Mouse (Mus musculus) liver, embryonic 15.5 days (tissue): ENCODE results near the gene Armc7. TPM values are rescaled to one million over a fixed set of nuclear protein-coding genes. Genes with fewer than 3 reads are reported as not detected.
"Not testable (repeated sequence)": the region's sequence is repeated elsewhere in the genome, so short reads cannot be mapped to it uniquely, and the experiment has no call there.

Experiments used
- ATAC-seq: fragments of 200-750 bp; cut with Nextera tagmentation; 2 replicates; pipeline ENCODE4 v1.8.0; 2017; ENCODE audit warnings: moderate number of reproducible peaks, mild to moderate bottlenecking, moderate library complexity; ENCODE audit not compliant: insufficient read depth
- H3K27ac ChIP-seq: fragments of 300-500 bp; sonication (generic); replicated peaks from 2 replicates; pipeline ENCODE4 v1.5.1; 2015; ENCODE audit warnings: mild to moderate bottlenecking, inconsistent platforms
- H3K27me3 ChIP-seq: fragments of 300-500 bp; sonication (generic); 2 replicates; pipeline ENCODE4 v1.6.1; 2015; ENCODE audit warnings: mild to moderate bottlenecking, inconsistent platforms
- H3K36me3 ChIP-seq: fragments of 300-500 bp; sonication (generic); replicated peaks from 2 replicates; pipeline ENCODE4 v1.6.1; 2015; ENCODE audit warnings: moderate library complexity, mild to moderate bottlenecking, inconsistent platforms
- H3K4me1 ChIP-seq: fragments of 300-500 bp; sonication (generic); replicated peaks from 2 replicates; pipeline ENCODE4 v1.6.1; 2015; ENCODE audit warnings: inconsistent platforms
- H3K4me2 ChIP-seq: fragments of 300-500 bp; sonication (generic); 2 replicates; pipeline ENCODE4 v1.6.1; 2015; ENCODE audit warnings: moderate library complexity, mild to moderate bottlenecking, inconsistent platforms
- H3K4me3 ChIP-seq: fragments of 300-500 bp; sonication (generic); replicated peaks from 2 replicates; pipeline ENCODE4 v1.5.1; 2015; ENCODE audit warnings: mild to moderate bottlenecking, inconsistent platforms
- H3K9ac ChIP-seq: fragments of 300-500 bp; sonication (generic); 2 replicates; pipeline ENCODE4 v1.6.1; 2015; ENCODE audit warnings: moderate library complexity, mild to moderate bottlenecking, inconsistent platforms
- H3K9me3 ChIP-seq: fragments of 300-500 bp; sonication (generic); replicated peaks from 2 replicates; pipeline ENCODE4 v1.6.1; 2016; ENCODE audit warnings: inconsistent platforms
- WGBS: fragments of 180-500 bp; shearing (Covaris S2); methylation state at CpG from one replicate; pipeline ENCODE4 v1.1.7; 2015; ENCODE audit warnings: mixed read lengths; ENCODE audit not compliant: insufficient replicate concordance; 5-methylcytosine and 5-hydroxymethylcytosine counted together
- polyA plus RNA-seq: library from polyadenylated mRNA; unstranded; fragments of >200 nt; fragmentation: Nextera tagmentation; extraction: Ambion mirVana; gene quantifications from 2 replicates; pipeline ENCODE4 v1.2.1, GENCODE M21; 2015

Gene Armc7
- polyA plus RNA-seq, 1 experiment from 2014 or later: 3.3 TPM

GRCm38 (mm10) chr11:115475758-115476237, 331 bp downstream of the Armc7 start:
- Histone ChIP-seq H3K36me3 (no peaks in the 10 kb centered on the region), H3K4me1 (peaks cover 43% of the 10 kb centered on the region), H3K27ac (peak overlapping the region; percentile 83), H3K27me3 (no peaks in the 10 kb centered on the region), H3K4me2 (peak overlapping the region; percentile 95), H3K9me3 (no peaks in the 10 kb centered on the region), H3K4me3 (peak overlapping the region; percentile 77), H3K9ac (peak overlapping the region; percentile 78)
- ATAC-seq: peak; percentile 32
- WGBS: under 1% methylated on average over 28 of the region's 28 CpGs

- Histone ChIP-seq H3K4me1 (peaks cover 43% of the 10 kb centered on the region), H3K4me3 (peak overlapping the region; percentile 77), H3K9ac (peak overlapping the region; percentile 78; the same call in 1 of the 2 replicates), H3K4me2 (peak overlapping the region; percentile 95), H3K27ac (peak overlapping the region; percentile 56; the same call in 1 of the 2 replicates)
- not testable (repeated sequence) for H3K27me3 ChIP-seq, H3K36me3 ChIP-seq, ATAC-seq, H3K9me3 ChIP-seq
- WGBS: 68% methylated on average over 4 of the region's 4 CpGs
Observed at GRCm38 (mm10) chr11:115476630-115477029, 1.2 kb downstream of the Armc7 start.

- Histone ChIP-seq H3K4me3 (0 out of 2 replicates have a peak overlapping the region, but pooled peaks have one; percentile 77), H3K4me1 (peaks cover 43% of the 10 kb centered on the region), H3K27ac (peak overlapping the region; percentile 56), H3K4me2 (peak overlapping the region; percentile 95)
- WGBS: 50% methylated on average over 7 of the region's 7 CpGs
- H3K9ac ChIP-seq, ATAC-seq, H3K9me3 ChIP-seq, H3K36me3 ChIP-seq, H3K27me3 ChIP-seq: not testable (repeated sequence)
Observed at GRCm38 (mm10) chr11:115477388-115477787, 1.9 kb downstream of the Armc7 start.

- H3K9ac ChIP-seq: no peak overlapping the region
- H3K4me1 ChIP-seq: peaks cover 39% of the 10 kb centered on the region
- no peaks in the 10 kb centered on the region for H3K27me3 ChIP-seq
- WGBS: 60% methylated on average over 9 of the region's 9 CpGs
- H3K4me2 ChIP-seq: no peak overlapping the region
- H3K27ac ChIP-seq: no peak overlapping the region
- H3K9me3 ChIP-seq: no peaks in the 10 kb centered on the region
- no peaks in the 10 kb centered on the region for H3K36me3 ChIP-seq
- no peak overlapping the region for H3K4me3 ChIP-seq
- no peak for ATAC-seq
Observed at GRCm38 (mm10) chr11:115478296-115478938, 3.0 kb downstream of the Armc7 start.

- H3K27ac ChIP-seq: no peak overlapping the region
Observed at GRCm38 (mm10) chr11:115481553-115482259, 6.2 kb downstream of the Armc7 start.

GRCm38 (mm10) chr11:115483278-115483677, 7.8 kb downstream of the Armc7 start:
- Histone ChIP-seq H3K9me3 (no peaks in the 10 kb centered on the region), H3K4me3 (no peak overlapping the region), H3K9ac (no peak overlapping the region), H3K36me3 (peaks cover under 1% of the 10 kb centered on the region; the same call in 1 of the 2 replicates), H3K4me2 (no peak overlapping the region), H3K27me3 (no peaks in the 10 kb centered on the region), H3K27ac (no peak overlapping the region), H3K4me1 (0 out of 2 replicates have a peak, but pooled peaks cover 6% of the 10 kb centered on the region)
- 64% methylated on average over 11 of the region's 11 CpGs for WGBS
- ATAC-seq: no peak

More at GRCm38 (mm10) chr11:115481553-115482259, 6.2 kb downstream of the Armc7 start:
- no peak for ATAC-seq
- Histone ChIP-seq H3K4me3 (no peak overlapping the region), H3K9me3 (no peaks in the 10 kb centered on the region), H3K36me3 (no peaks in the 10 kb centered on the region), H3K4me1 (peaks cover 12% of the 10 kb centered on the region), H3K27me3 (no peaks in the 10 kb centered on the region), H3K4me2 (no peak overlapping the region), H3K9ac (no peak overlapping the region)
- WGBS: 65% methylated on average over 6 of the region's 6 CpGs

GRCm38 (mm10) chr11:115483726-115484125, 8.3 kb downstream of the Armc7 start:
- no peaks in the 10 kb centered on the region for H3K27me3 ChIP-seq
- no peak overlapping the region for H3K4me2 ChIP-seq
- H3K4me3 ChIP-seq: no peak overlapping the region
- H3K9ac ChIP-seq: no peak overlapping the region
- no peaks in the 10 kb centered on the region for H3K9me3 ChIP-seq
- no peak overlapping the region for H3K27ac ChIP-seq
- 19% methylated on average over 6 of the region's 6 CpGs for WGBS
- H3K4me1 ChIP-seq: 0 out of 2 replicates have a peak, but pooled peaks cover 6% of the 10 kb centered on the region
- H3K36me3 ChIP-seq: peaks cover 5% of the 10 kb centered on the region
- ATAC-seq: no peak

GRCm38 (mm10) chr11:115485155-115485554, 9.7 kb downstream of the Armc7 start:
- WGBS: 80% methylated on average over 12 of the region's 12 CpGs
- no peaks in the 10 kb centered on the region for H3K27me3 ChIP-seq
- H3K4me2 ChIP-seq: no peak overlapping the region

GRCm38 (mm10) chr11:115488551-115489104, 13.2 kb downstream of the Armc7 start:
- 85% methylated on average over 19 of the region's 19 CpGs for WGBS
- no peak for ATAC-seq
- Histone ChIP-seq H3K36me3 (peaks cover 19% of the 10 kb centered on the region), H3K4me1 (peaks cover 30% of the 10 kb centered on the region), H3K27ac (no peak overlapping the region), H3K27me3 (no peaks in the 10 kb centered on the region), H3K4me3 (no peak overlapping the region), H3K9me3 (no peaks in the 10 kb centered on the region), H3K4me2 (no peak overlapping the region), H3K9ac (no peak overlapping the region)

More at GRCm38 (mm10) chr11:115485155-115485554, 9.7 kb downstream of the Armc7 start:
- no peak overlapping the region for H3K27ac ChIP-seq
- no peak overlapping the region for H3K4me3 ChIP-seq
- peaks cover 5% of the 10 kb centered on the region for H3K4me1 ChIP-seq
- ATAC-seq: no peak
- peaks cover 16% of the 10 kb centered on the region for H3K36me3 ChIP-seq
- H3K9me3 ChIP-seq: no peaks in the 10 kb centered on the region
- no peak overlapping the region for H3K9ac ChIP-seq

- H3K27ac ChIP-seq: peak overlapping the region; percentile 87; the same call in 1 of the 2 replicates
- ATAC-seq: no peak
- WGBS: 25% methylated on average over 25 of the region's 25 CpGs
Observed at GRCm38 (mm10) chr11:115490441-115491355, 15.2 kb downstream of the Armc7 start.

More at GRCm38 (mm10) chr11:115490441-115491355, 15.2 kb downstream of the Armc7 start:
- H3K9me3 ChIP-seq: no peaks in the 10 kb centered on the region
- peaks cover 19% of the 10 kb centered on the region for H3K36me3 ChIP-seq
- peak overlapping the region; percentile 74 for H3K9ac ChIP-seq
- peaks cover 28% of the 10 kb centered on the region for H3K4me1 ChIP-seq
- H3K27me3 ChIP-seq: no peaks in the 10 kb centered on the region
- H3K4me3 ChIP-seq: peak overlapping the region; percentile 85
- peak overlapping the region; percentile 97 for H3K4me2 ChIP-seq
